Mouse (Mus musculus): ENCODE measurements around the gene Anp32e. TPM values are rescaled to one million over a fixed set of nuclear protein-coding genes. Genes with fewer than 3 reads are reported as not detected.
"Not testable (repeated sequence)": the region's sequence is repeated elsewhere in the genome, so short reads cannot be mapped to it uniquely, and the experiment has no call there.

Gene Anp32e
- polyA plus RNA-seq, 1 experiment from 2014 or later = 72.5 TPM

DNA sequence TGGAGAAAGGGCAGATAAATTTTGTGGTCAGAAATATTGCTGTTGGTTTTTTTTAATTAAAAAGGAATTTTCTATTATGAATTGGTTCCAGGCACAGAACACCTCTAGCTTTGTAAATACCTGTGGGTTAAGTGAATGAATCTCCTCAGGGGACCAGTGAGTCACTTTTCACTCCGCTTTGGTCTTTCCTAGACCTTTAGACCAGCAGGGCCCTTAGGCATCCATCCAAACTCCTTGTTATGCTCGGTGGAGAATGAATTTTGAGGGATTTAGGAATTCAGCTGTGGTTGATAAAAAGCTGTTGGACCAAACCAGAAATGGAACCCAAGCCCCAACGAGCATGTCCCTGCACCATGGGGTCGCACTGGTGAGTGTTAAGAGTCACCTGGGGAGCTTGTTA lies 21.4 kb upstream of the Anp32e start:
- Histone ChIP-seq H3K9me3 (ENCODE audit: low read length) (no peaks in the 10 kb centered on the region), H3K27ac (ENCODE audit: low read length) (no peak overlapping the region), H3K27me3 (replicated peaks; ENCODE audit: insufficient read depth, low read length) (0 out of 2 replicates have a peak, but pooled peaks cover 4% of the 10 kb centered on the region), H3K4me2 (replicated peaks; ENCODE audit: low read depth, low read length) (no peak overlapping the region), H3K4me1 (ENCODE audit: insufficient read depth, low read depth, low read length) (peaks cover 11% of the 10 kb centered on the region), H3K9ac (replicated peaks; ENCODE audit: low read depth) (no peak overlapping the region), H3K4me3 (ENCODE audit: low read depth, low read length) (no peak overlapping the region), H3K36me3 (ENCODE audit: insufficient read depth, low read length) (no peaks in the 10 kb centered on the region)
- 42% methylated on average over 4 of the region's 4 CpGs for WGBS
- DNase-seq (ENCODE audit: low spot score) (no peak), ATAC-seq (no peak)
- TF ChIP-seq CTCF (IDR thresholded peaks at IDR 0.05) (no peak), EP300 (IDR thresholded peaks at IDR 0.05) (no peak)

DNA sequence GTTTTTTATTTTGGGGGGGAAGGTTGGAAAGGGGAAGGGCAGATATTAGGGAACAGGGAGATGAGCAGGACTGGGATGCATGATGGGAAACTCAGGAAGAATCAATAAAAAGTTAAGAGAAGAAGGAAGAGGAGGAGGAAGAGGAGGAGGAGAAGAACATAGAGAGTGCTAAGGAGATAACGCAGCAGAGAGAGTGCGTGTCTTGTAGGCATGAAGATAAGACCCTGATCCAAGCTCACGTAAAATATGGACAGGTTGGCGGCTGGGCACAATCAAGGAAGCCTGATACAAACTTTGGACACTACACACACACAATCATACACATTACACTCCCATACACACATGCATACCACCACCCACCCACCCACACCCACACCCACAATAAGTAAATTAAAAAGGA lies 14.3 kb upstream of the Anp32e start:
- TF ChIP-seq EP300 (IDR thresholded peaks at IDR 0.05) (no peak), CTCF (IDR thresholded peaks at IDR 0.05) (no peak)
- Histone ChIP-seq H3K4me1 (ENCODE audit: insufficient read depth, low read depth, low read length) (no peaks in the 10 kb centered on the region), H3K9me3 (ENCODE audit: low read length) (no peaks in the 10 kb centered on the region), H3K27me3 (replicated peaks; ENCODE audit: insufficient read depth, low read length) (no peaks in the 10 kb centered on the region), H3K4me3 (ENCODE audit: low read depth, low read length) (no peak overlapping the region), H3K27ac (ENCODE audit: low read length) (no peak overlapping the region), H3K36me3 (ENCODE audit: insufficient read depth, low read length) (no peaks in the 10 kb centered on the region), H3K9ac (replicated peaks; ENCODE audit: low read depth) (no peak overlapping the region), H3K4me2 (replicated peaks; ENCODE audit: low read depth, low read length) (no peak overlapping the region)
- no peak for ATAC-seq
- no peak for DNase-seq (ENCODE audit: low spot score)
- 84% methylated on average over 4 of the region's 4 CpGs for WGBS

GRCm38 (mm10) chr3:95916760-95917159 lies 12.3 kb upstream of the Anp32e start:
- TF ChIP-seq CTCF (IDR thresholded peaks at IDR 0.05) (no peak), EP300 (IDR thresholded peaks at IDR 0.05) (no peak)
- H3K27me3 ChIP-seq (replicated peaks; ENCODE audit: insufficient read depth, low read length) = no peaks in the 10 kb centered on the region
- WGBS = 58% methylated on average over 7 of the region's 7 CpGs
- no peaks in the 10 kb centered on the region for H3K36me3 ChIP-seq (ENCODE audit: insufficient read depth, low read length)
- ATAC-seq (no peak), DNase-seq (ENCODE audit: low spot score) (no peak)
- no peaks in the 10 kb centered on the region for H3K4me1 ChIP-seq (ENCODE audit: insufficient read depth, low read depth, low read length)
- H3K27ac ChIP-seq (ENCODE audit: low read length) = no peak overlapping the region
- H3K9ac ChIP-seq (replicated peaks; ENCODE audit: low read depth) = no peak overlapping the region
- no peak overlapping the region for H3K4me2 ChIP-seq (replicated peaks; ENCODE audit: low read depth, low read length)
- H3K4me3 ChIP-seq (ENCODE audit: low read depth, low read length) = no peak overlapping the region
- H3K9me3 ChIP-seq (ENCODE audit: low read length) = no peaks in the 10 kb centered on the region

DNA sequence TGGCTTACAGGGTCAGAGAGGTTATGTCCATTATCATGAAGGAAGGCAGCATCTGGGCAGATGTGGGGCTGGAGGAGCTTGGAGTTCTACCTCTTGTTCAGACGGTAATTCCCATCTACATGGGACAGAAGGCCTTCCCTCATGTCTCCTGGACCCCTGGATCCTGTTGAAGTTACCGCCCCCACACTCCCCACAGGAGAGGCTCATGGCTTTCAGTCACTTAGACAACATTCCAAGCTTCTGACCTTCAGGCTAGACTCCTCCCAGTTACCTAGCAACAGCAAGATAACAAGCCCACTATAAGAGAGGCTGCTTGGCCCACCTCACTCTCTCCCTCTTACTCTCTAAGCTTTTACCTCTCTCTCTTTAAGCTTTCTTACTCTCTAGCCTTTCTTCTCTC lies 8.5 kb upstream of the Anp32e start:
- not testable (repeated sequence) for DNase-seq (ENCODE audit: low spot score); ATAC-seq; H3K4me1 ChIP-seq (ENCODE audit: insufficient read depth, low read depth, low read length); H3K9ac ChIP-seq (replicated peaks; ENCODE audit: low read depth); H3K4me3 ChIP-seq (ENCODE audit: low read depth, low read length); H3K36me3 ChIP-seq (ENCODE audit: insufficient read depth, low read length); H3K9me3 ChIP-seq (ENCODE audit: low read length); H3K4me2 ChIP-seq (replicated peaks; ENCODE audit: low read depth, low read length); H3K27ac ChIP-seq (ENCODE audit: low read length); H3K27me3 ChIP-seq (replicated peaks; ENCODE audit: insufficient read depth, low read length)
- WGBS = 62% methylated on average over 2 of the region's 2 CpGs

- not testable (repeated sequence) for H3K27me3 ChIP-seq (replicated peaks; ENCODE audit: insufficient read depth, low read length); H3K4me2 ChIP-seq (replicated peaks; ENCODE audit: low read depth, low read length); H3K9ac ChIP-seq (replicated peaks; ENCODE audit: low read depth); H3K9me3 ChIP-seq (ENCODE audit: low read length); ATAC-seq; H3K27ac ChIP-seq (ENCODE audit: low read length); H3K36me3 ChIP-seq (ENCODE audit: insufficient read depth, low read length); DNase-seq (ENCODE audit: low spot score); H3K4me1 ChIP-seq (ENCODE audit: insufficient read depth, low read depth, low read length); H3K4me3 ChIP-seq (ENCODE audit: low read depth, low read length)
- WGBS = 84% methylated on average over 7 of the region's 7 CpGs
Observed at GRCm38 (mm10) chr3:95923429-95923828, 5.6 kb upstream of the Anp32e start.

DNA sequence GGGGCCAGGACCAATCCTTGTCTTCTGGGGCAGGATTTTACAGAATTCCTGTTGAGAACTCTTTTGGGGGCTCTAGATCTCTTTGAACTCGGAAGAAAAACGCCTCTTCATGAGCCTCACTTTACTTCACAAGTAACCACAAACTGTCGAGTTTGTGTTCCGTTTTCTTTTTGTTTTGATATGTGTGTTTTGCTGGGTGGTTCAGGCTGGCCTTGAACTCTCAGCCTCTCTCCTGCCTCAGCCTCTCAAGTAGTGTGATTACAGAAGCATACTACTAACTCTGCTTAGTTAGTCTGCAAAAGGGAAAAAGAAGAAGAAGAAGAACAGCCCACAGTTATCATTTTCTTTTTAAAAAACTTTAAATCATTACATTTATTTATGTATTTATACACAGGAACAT lies 4.9 kb upstream of the Anp32e start:
- Histone ChIP-seq H3K4me1 (ENCODE audit: insufficient read depth, low read depth, low read length) (no peaks in the 10 kb centered on the region), H3K4me3 (ENCODE audit: low read depth, low read length) (no peak overlapping the region), H3K4me2 (replicated peaks; ENCODE audit: low read depth, low read length) (no peak overlapping the region), H3K27me3 (replicated peaks; ENCODE audit: insufficient read depth, low read length) (no peaks in the 10 kb centered on the region), H3K36me3 (ENCODE audit: insufficient read depth, low read length) (no peaks in the 10 kb centered on the region), H3K9me3 (ENCODE audit: low read length) (no peaks in the 10 kb centered on the region), H3K9ac (replicated peaks; ENCODE audit: low read depth) (no peak overlapping the region), H3K27ac (ENCODE audit: low read length) (no peak overlapping the region)
- WGBS = 65% methylated on average over 4 of the region's 4 CpGs
- TF ChIP-seq EP300 (IDR thresholded peaks at IDR 0.05) (no peak), CTCF (IDR thresholded peaks at IDR 0.05) (no peak)
- no peak for DNase-seq (ENCODE audit: low spot score)
- ATAC-seq = no peak

- WGBS = 76% methylated on average over 5 of the region's 5 CpGs
- TF ChIP-seq EP300 (IDR thresholded peaks at IDR 0.05) = no peak
- TF ChIP-seq CTCF (IDR thresholded peaks at IDR 0.05) = no peak
- no peak for DNase-seq (ENCODE audit: low spot score)
- no peaks in the 10 kb centered on the region for H3K27me3 ChIP-seq (replicated peaks; ENCODE audit: insufficient read depth, low read length)
- no peak for ATAC-seq
- H3K9me3 ChIP-seq (ENCODE audit: low read length) = no peaks in the 10 kb centered on the region
- no peak overlapping the region for H3K27ac ChIP-seq (ENCODE audit: low read length)
- no peak overlapping the region for H3K4me3 ChIP-seq (ENCODE audit: low read depth, low read length)
- no peak overlapping the region for H3K9ac ChIP-seq (replicated peaks; ENCODE audit: low read depth)
- H3K36me3 ChIP-seq (ENCODE audit: insufficient read depth, low read length) = no peaks in the 10 kb centered on the region
- no peak overlapping the region for H3K4me2 ChIP-seq (replicated peaks; ENCODE audit: low read depth, low read length)
- H3K4me1 ChIP-seq (ENCODE audit: insufficient read depth, low read depth, low read length) = no peaks in the 10 kb centered on the region
Observed at GRCm38 (mm10) chr3:95925087-95925486, 4.0 kb upstream of the Anp32e start.

Measured in lung, postnatal 0 days (tissue).